Mouse (Mus musculus): ENCODE results near the gene Ryr2. TPM values are rescaled to one million over a fixed set of nuclear protein-coding genes. Genes with fewer than 3 reads are reported as not detected.

Gene Ryr2
- polyA plus RNA-seq, 1 experiment, result not detected

- TF ChIP-seq MAX (IDR thresholded peaks at IDR 0.05), result no peak
- H3K36me3 ChIP-seq (ENCODE audit: control insufficient read depth, insufficient read depth), result no peaks in the 10 kb centered on the region
- no peaks in the 10 kb centered on the region for H3K79me3 ChIP-seq (ENCODE audit: low read depth)
- H3K4me3 ChIP-seq (ENCODE audit: insufficient read depth, poor library complexity, severe bottlenecking), result no peak overlapping the region
- H3ac ChIP-seq (ENCODE audit: control insufficient read depth, insufficient read length, low read depth), result no peak overlapping the region
- no peaks in the 10 kb centered on the region for H3K79me2 ChIP-seq (ENCODE audit: control insufficient read depth, insufficient read depth)
- H3K27me3 ChIP-seq (ENCODE audit: control insufficient read depth, insufficient read depth, insufficient read length), result no peaks in the 10 kb centered on the region
Observed at GRCm38 (mm10) chr13:11757894-11758293, 348.9 kb downstream of the Ryr2 start.

GRCm38 (mm10) chr13:11745479-11745878 lies 361.3 kb downstream of the Ryr2 start:
- Histone ChIP-seq H3ac (ENCODE audit: control insufficient read depth, insufficient read length, low read depth) (no peak overlapping the region), H3K27me3 (ENCODE audit: control insufficient read depth, insufficient read depth, insufficient read length) (no peaks in the 10 kb centered on the region), H3K4me3 (ENCODE audit: insufficient read depth, poor library complexity, severe bottlenecking) (no peak overlapping the region), H3K79me3 (ENCODE audit: low read depth) (no peaks in the 10 kb centered on the region), H3K79me2 (ENCODE audit: control insufficient read depth, insufficient read depth) (no peaks in the 10 kb centered on the region), H3K36me3 (ENCODE audit: control insufficient read depth, insufficient read depth) (no peaks in the 10 kb centered on the region)
- TF ChIP-seq MYOD1 (IDR thresholded peaks at IDR 0.05; ENCODE audit: control insufficient read depth, insufficient read length, low read depth), result no peak
- TF ChIP-seq CEBPB (IDR thresholded peaks at IDR 0.05; ENCODE audit: low read depth), result no peak
- TF ChIP-seq MAX (IDR thresholded peaks at IDR 0.05), result no peak
- no peak for TF ChIP-seq FOSL1 (IDR thresholded peaks at IDR 0.05; ENCODE audit: insufficient read depth, low read length, poor library complexity, severe bottlenecking)
- TF ChIP-seq MYOG (IDR thresholded peaks at IDR 0.05; ENCODE audit: control insufficient read depth, extremely low read depth, insufficient read length), result no peak
- TF ChIP-seq USF1 (IDR thresholded peaks at IDR 0.05; ENCODE audit: low read depth), result no peak

GRCm38 (mm10) chr13:11738211-11738610 lies 368.5 kb downstream of the Ryr2 start:
- no peaks in the 10 kb centered on the region for H3K27me3 ChIP-seq (ENCODE audit: control insufficient read depth, insufficient read depth, insufficient read length)
- no peaks in the 10 kb centered on the region for H3K36me3 ChIP-seq (ENCODE audit: control insufficient read depth, insufficient read depth)
- no peak overlapping the region for H3K4me3 ChIP-seq (ENCODE audit: insufficient read depth, poor library complexity, severe bottlenecking)
- no peaks in the 10 kb centered on the region for H3K79me3 ChIP-seq (ENCODE audit: low read depth)
- H3ac ChIP-seq (ENCODE audit: control insufficient read depth, insufficient read length, low read depth), result no peak overlapping the region
- H3K79me2 ChIP-seq (ENCODE audit: control insufficient read depth, insufficient read depth), result no peaks in the 10 kb centered on the region
- TF ChIP-seq CEBPB (IDR thresholded peaks at IDR 0.05; ENCODE audit: low read depth) (no peak), CTCF (IDR thresholded peaks at IDR 0.05; ENCODE audit: control insufficient read depth, insufficient read depth, insufficient read length) (no peak), MYOD1 (IDR thresholded peaks at IDR 0.05; ENCODE audit: control insufficient read depth, insufficient read length, low read depth) (no peak), FOSL1 (IDR thresholded peaks at IDR 0.05; ENCODE audit: insufficient read depth, low read length, poor library complexity, severe bottlenecking) (no peak), MYOG (IDR thresholded peaks at IDR 0.05; ENCODE audit: control insufficient read depth, extremely low read depth, insufficient read length) (no peak), MAX (IDR thresholded peaks at IDR 0.05) (no peak), USF1 (IDR thresholded peaks at IDR 0.05; ENCODE audit: low read depth) (no peak)

- no peak overlapping the region for H3K4me3 ChIP-seq (ENCODE audit: insufficient read depth, poor library complexity, severe bottlenecking)
- H3K79me2 ChIP-seq (ENCODE audit: control insufficient read depth, insufficient read depth), result no peaks in the 10 kb centered on the region
- TF ChIP-seq CTCF (IDR thresholded peaks at IDR 0.05; ENCODE audit: control insufficient read depth, insufficient read depth, insufficient read length) (no peak), MAX (IDR thresholded peaks at IDR 0.05) (no peak)
- no peaks in the 10 kb centered on the region for H3K36me3 ChIP-seq (ENCODE audit: control insufficient read depth, insufficient read depth)
- H3ac ChIP-seq (ENCODE audit: control insufficient read depth, insufficient read length, low read depth), result no peak overlapping the region
- no peaks in the 10 kb centered on the region for H3K27me3 ChIP-seq (ENCODE audit: control insufficient read depth, insufficient read depth, insufficient read length)
- no peaks in the 10 kb centered on the region for H3K79me3 ChIP-seq (ENCODE audit: low read depth)
Observed at GRCm38 (mm10) chr13:11716216-11716615, 390.5 kb downstream of the Ryr2 start.

- Histone ChIP-seq H3K36me3 (ENCODE audit: control insufficient read depth, insufficient read depth) (no peaks in the 10 kb centered on the region), H3K27me3 (ENCODE audit: control insufficient read depth, insufficient read depth, insufficient read length) (no peaks in the 10 kb centered on the region), H3K79me2 (ENCODE audit: control insufficient read depth, insufficient read depth) (no peaks in the 10 kb centered on the region), H3K4me3 (ENCODE audit: insufficient read depth, poor library complexity, severe bottlenecking) (no peak overlapping the region), H3ac (ENCODE audit: control insufficient read depth, insufficient read length, low read depth) (no peak overlapping the region), H3K79me3 (ENCODE audit: low read depth) (no peaks in the 10 kb centered on the region)
- no peak for TF ChIP-seq CTCF (IDR thresholded peaks at IDR 0.05; ENCODE audit: control insufficient read depth, insufficient read depth, insufficient read length)
- no peak for TF ChIP-seq MYOG (IDR thresholded peaks at IDR 0.05; ENCODE audit: control insufficient read depth, extremely low read depth, insufficient read length)
- TF ChIP-seq USF1 (IDR thresholded peaks at IDR 0.05; ENCODE audit: low read depth), result no peak
- TF ChIP-seq MAX (IDR thresholded peaks at IDR 0.05), result no peak
- no peak for TF ChIP-seq MYOD1 (IDR thresholded peaks at IDR 0.05; ENCODE audit: control insufficient read depth, insufficient read length, low read depth)
- no peak for TF ChIP-seq CEBPB (IDR thresholded peaks at IDR 0.05; ENCODE audit: low read depth)
- no peak for TF ChIP-seq FOSL1 (IDR thresholded peaks at IDR 0.05; ENCODE audit: insufficient read depth, low read length, poor library complexity, severe bottlenecking)
Observed at GRCm38 (mm10) chr13:11709708-11710471, 396.9 kb downstream of the Ryr2 start.

- no peak for TF ChIP-seq MAX (IDR thresholded peaks at IDR 0.05)
- no peak for TF ChIP-seq USF1 (IDR thresholded peaks at IDR 0.05; ENCODE audit: low read depth)
- no peak for TF ChIP-seq MYOG (IDR thresholded peaks at IDR 0.05; ENCODE audit: control insufficient read depth, extremely low read depth, insufficient read length)
- no peak for TF ChIP-seq FOSL1 (IDR thresholded peaks at IDR 0.05; ENCODE audit: insufficient read depth, low read length, poor library complexity, severe bottlenecking)
- no peak for TF ChIP-seq CEBPB (IDR thresholded peaks at IDR 0.05; ENCODE audit: low read depth)
- TF ChIP-seq CTCF (IDR thresholded peaks at IDR 0.05; ENCODE audit: control insufficient read depth, insufficient read depth, insufficient read length), result no peak
- no peak for TF ChIP-seq MYOD1 (IDR thresholded peaks at IDR 0.05; ENCODE audit: control insufficient read depth, insufficient read length, low read depth)
- H3ac ChIP-seq (ENCODE audit: control insufficient read depth, insufficient read length, low read depth), result no peak overlapping the region
- no peaks in the 10 kb centered on the region for H3K79me3 ChIP-seq (ENCODE audit: low read depth)
- no peaks in the 10 kb centered on the region for H3K27me3 ChIP-seq (ENCODE audit: control insufficient read depth, insufficient read depth, insufficient read length)
- H3K4me3 ChIP-seq (ENCODE audit: insufficient read depth, poor library complexity, severe bottlenecking), result no peak overlapping the region
- no peaks in the 10 kb centered on the region for H3K79me2 ChIP-seq (ENCODE audit: control insufficient read depth, insufficient read depth)
- no peaks in the 10 kb centered on the region for H3K36me3 ChIP-seq (ENCODE audit: control insufficient read depth, insufficient read depth)
Observed at GRCm38 (mm10) chr13:11701721-11702120, 405.0 kb downstream of the Ryr2 start.
